Mouse (Mus musculus) stomach, postnatal 0 days (tissue): ENCODE data around the gene Ackr4. TPM values are rescaled to one million over a fixed set of nuclear protein-coding genes. Genes with fewer than 3 reads are reported as not detected.

Experiments used
- ATAC-seq: fragments of 200-750 bp; cut with Nextera tagmentation; 2 replicates; pipeline ENCODE4 v1.8.0; 2017; ENCODE audit not compliant: low FRiP score, low TSS enrichment
- DNase-seq: peaks from one replicate; pipeline ENCODE4 v3.0.0-alpha.2; 2016; ENCODE audit warnings: low spot score
- H3K27ac ChIP-seq: fragments of 300-500 bp; sonication (generic); replicated peaks from 2 replicates; pipeline ENCODE4 v1.5.1; 2014; ENCODE audit warnings: mild to moderate bottlenecking, control low read depth
- H3K27me3 ChIP-seq: fragments of 300-500 bp; sonication (generic); 2 replicates; pipeline ENCODE4 v1.6.1; 2014; ENCODE audit warnings: low read length; ENCODE audit not compliant: control insufficient read depth, insufficient read depth
- H3K36me3 ChIP-seq: fragments of 300-500 bp; sonication (generic); 2 replicates; pipeline ENCODE4 v1.6.1; 2014; ENCODE audit warnings: low read length, mixed read lengths; ENCODE audit not compliant: control insufficient read depth, insufficient read depth
- H3K4me1 ChIP-seq: fragments of 300-500 bp; sonication (generic); replicated peaks from 2 replicates; pipeline ENCODE4 v1.6.1; 2014; ENCODE audit warnings: antibody characterized with exemption; ENCODE audit not compliant: control insufficient read depth, insufficient read depth
- H3K4me2 ChIP-seq: fragments of 300-500 bp; sonication (generic); replicated peaks from 2 replicates; pipeline ENCODE4 v1.6.1; 2014; ENCODE audit warnings: low read depth, mild to moderate bottlenecking, control low read depth, moderate library complexity
- H3K4me3 ChIP-seq: fragments of 300-500 bp; sonication (generic); 2 replicates; pipeline ENCODE4 v1.5.1; 2014; ENCODE audit warnings: low read depth, low read length, control low read depth
- H3K9ac ChIP-seq: fragments of 300-500 bp; sonication (generic); 2 replicates; pipeline ENCODE4 v1.6.1; 2014; ENCODE audit warnings: mild to moderate bottlenecking, low read length, control low read depth, mixed read lengths
- H3K9me3 ChIP-seq: fragments of 300-500 bp; sonication (generic); 2 replicates; pipeline ENCODE4 v1.6.1; 2016; ENCODE audit warnings: low read length; ENCODE audit not compliant: control insufficient read depth
- CTCF ChIP-seq: IDR thresholded peaks from 2 replicates; pipeline ENCODE4 v1.5.1; 2016; ENCODE audit warnings: antibody characterized with exemption, low read depth, mild to moderate bottlenecking, moderate library complexity
- EP300 ChIP-seq: optimal IDR thresholded peaks from 2 replicates; pipeline ENCODE3; 2016; ENCODE audit warnings: antibody characterized with exemption
- WGBS: fragments of 180-500 bp; shearing (Covaris S2); extraction: QIAGEN DNeasy Blood & Tissue Kit; methylation state at CpG from one replicate; pipeline ENCODE4 v1.1.7; 2014; 5-methylcytosine and 5-hydroxymethylcytosine counted together
- polyA plus RNA-seq: library from polyadenylated mRNA; unstranded; fragments of >200 nt; fragmentation: Nextera tagmentation; extraction: Ambion mirVana; gene quantifications from 2 replicates; pipeline ENCODE4 v1.2.1, GENCODE M21; 2015

Gene Ackr4
- polyA plus RNA-seq, 1 experiment from 2014 or later: 3.6 TPM

DNA sequence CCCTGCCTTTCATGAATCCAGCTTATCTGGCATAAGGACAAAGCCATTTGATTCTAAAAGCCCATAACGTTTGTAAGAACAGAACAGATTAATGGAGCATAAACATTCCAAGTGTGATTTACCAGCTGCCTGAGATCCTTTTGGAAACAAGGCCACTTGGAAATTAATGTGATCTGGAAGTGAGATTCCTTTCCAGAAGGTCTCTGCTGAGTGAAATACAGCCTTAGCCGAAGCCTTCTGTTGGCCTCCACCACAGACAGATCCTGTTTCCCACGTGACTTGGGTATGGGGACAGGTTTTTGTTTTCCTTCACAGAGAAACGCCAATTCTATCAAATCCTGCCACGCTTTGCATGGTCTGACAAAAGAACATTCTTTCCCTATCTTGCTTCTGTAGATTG is 3.1 kb downstream of the Ackr4 start:
- Histone ChIP-seq H3K36me3 (no peaks in the 10 kb centered on the region), H3K4me1 (0 out of 2 replicates have a peak, but pooled peaks cover 2% of the 10 kb centered on the region), H3K27ac (no peak overlapping the region), H3K27me3 (no peaks in the 10 kb centered on the region), H3K4me2 (no peak overlapping the region), H3K4me3 (no peak overlapping the region), H3K9ac (no peak overlapping the region), H3K9me3 (no peaks in the 10 kb centered on the region)
- 18% methylated on average over 5 of the region's 5 CpGs for WGBS
- no peak for DNase-seq
- TF ChIP-seq CTCF: no peak
- no peak for TF ChIP-seq EP300
- no peak for ATAC-seq

DNA sequence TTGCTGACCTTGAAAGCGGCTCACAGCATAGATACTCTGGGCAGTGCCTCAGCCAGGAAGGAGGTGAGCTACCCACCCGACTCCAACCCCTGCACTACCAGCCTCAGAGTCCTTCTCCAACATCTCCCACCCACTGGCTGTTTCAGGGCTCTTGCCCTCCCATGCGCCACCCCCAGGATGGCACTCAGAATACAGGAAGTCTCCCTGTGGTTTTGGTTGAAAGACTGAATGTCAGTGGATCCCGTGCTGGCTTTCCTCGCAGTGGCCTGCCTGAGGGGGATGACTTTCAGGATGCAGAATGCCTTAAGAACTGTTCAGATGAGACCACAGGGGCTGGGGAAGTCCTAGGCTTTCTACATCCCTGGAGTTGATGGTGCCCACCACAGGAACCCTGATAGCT is 3.6 kb downstream of the Ackr4 start:
- Histone ChIP-seq H3K27me3 (no peaks in the 10 kb centered on the region), H3K9ac (no peak overlapping the region), H3K9me3 (no peaks in the 10 kb centered on the region), H3K27ac (no peak overlapping the region), H3K4me3 (no peak overlapping the region), H3K36me3 (no peaks in the 10 kb centered on the region), H3K4me1 (0 out of 2 replicates have a peak, but pooled peaks cover 2% of the 10 kb centered on the region), H3K4me2 (no peak overlapping the region)
- ATAC-seq (no peak), DNase-seq (no peak)
- no peak for TF ChIP-seq EP300
- peak; percentile 37 for TF ChIP-seq CTCF
- 73% methylated on average over 5 of the region's 5 CpGs for WGBS

DNA sequence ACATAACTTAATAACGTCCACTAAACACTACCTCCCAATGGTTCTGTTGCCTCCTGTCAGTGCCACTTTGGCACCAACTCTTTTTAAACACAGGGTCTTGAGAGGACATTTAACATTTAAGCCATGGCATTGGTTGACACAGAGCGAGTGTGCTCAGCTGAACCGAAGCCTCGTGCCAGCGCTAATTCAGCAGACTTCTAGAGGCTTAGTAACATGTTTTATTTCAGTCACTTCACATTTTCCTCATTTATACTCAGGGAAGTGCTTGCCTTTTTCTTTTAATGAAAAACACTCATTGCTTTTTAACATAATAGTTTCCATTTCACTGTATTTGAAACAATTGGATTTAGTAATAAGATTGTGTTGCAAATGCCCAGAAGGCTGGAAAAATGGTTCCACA is 17.6 kb downstream of the Ackr4 start:
- WGBS: 76% methylated on average over 5 of the region's 5 CpGs
- H3K27me3 ChIP-seq: no peaks in the 10 kb centered on the region
- H3K36me3 ChIP-seq: no peaks in the 10 kb centered on the region
- H3K9ac ChIP-seq: no peak overlapping the region
- no peak overlapping the region for H3K4me3 ChIP-seq
- ATAC-seq: no peak
- no peaks in the 10 kb centered on the region for H3K4me1 ChIP-seq
- no peak overlapping the region for H3K27ac ChIP-seq
- H3K4me2 ChIP-seq: no peak overlapping the region
- no peaks in the 10 kb centered on the region for H3K9me3 ChIP-seq
- DNase-seq: no peak
- TF ChIP-seq CTCF (no peak), EP300 (no peak)

- H3K27me3 ChIP-seq: no peaks in the 10 kb centered on the region
- WGBS: 72% methylated on average over 2 of the region's 2 CpGs
- H3K36me3 ChIP-seq: no peaks in the 10 kb centered on the region
- TF ChIP-seq EP300 (no peak), CTCF (no peak)
- H3K9ac ChIP-seq: no peak overlapping the region
- no peak for DNase-seq
- no peak for ATAC-seq
- no peak overlapping the region for H3K4me2 ChIP-seq
- H3K4me1 ChIP-seq: no peaks in the 10 kb centered on the region
- no peak overlapping the region for H3K27ac ChIP-seq
- H3K9me3 ChIP-seq: no peaks in the 10 kb centered on the region
- H3K4me3 ChIP-seq: no peak overlapping the region
These were observed 18.1 kb downstream of the Ackr4 start for GRCm38 (mm10) chr9:104108571-104109143.

DNA sequence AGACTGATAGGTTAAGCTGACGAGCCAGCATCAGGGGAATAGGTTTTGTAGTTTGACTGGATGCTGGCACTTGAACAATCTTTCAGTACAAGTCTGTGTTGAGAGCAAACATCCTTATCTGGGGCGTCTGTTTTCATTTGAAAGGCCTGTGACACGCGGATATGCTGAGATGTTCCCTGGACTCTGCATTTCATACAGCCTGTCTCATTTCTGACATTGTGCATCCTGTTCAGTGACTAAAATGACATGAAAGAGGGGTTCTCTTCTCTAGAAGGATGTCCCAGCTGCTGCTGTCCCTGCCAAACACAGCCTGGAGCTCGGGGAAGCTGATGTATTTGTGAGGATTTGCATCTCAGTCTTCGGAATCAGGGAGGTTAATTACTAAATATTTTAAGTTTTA is 19.3 kb downstream of the Ackr4 start:
- Histone ChIP-seq H3K9me3 (no peaks in the 10 kb centered on the region), H3K27me3 (no peaks in the 10 kb centered on the region), H3K4me1 (no peaks in the 10 kb centered on the region), H3K27ac (no peak overlapping the region), H3K4me2 (no peak overlapping the region), H3K4me3 (no peak overlapping the region), H3K9ac (no peak overlapping the region), H3K36me3 (no peaks in the 10 kb centered on the region)
- DNase-seq (no peak), ATAC-seq (no peak)
- 42% methylated on average over 6 of the region's 6 CpGs for WGBS
- TF ChIP-seq EP300 (no peak), CTCF (no peak)

- no peak overlapping the region for H3K9ac ChIP-seq
- H3K4me2 ChIP-seq: no peak overlapping the region
- H3K27me3 ChIP-seq: no peaks in the 10 kb centered on the region
- 69% methylated on average over 9 of the region's 9 CpGs for WGBS
- ATAC-seq (no peak), DNase-seq (no peak)
- TF ChIP-seq CTCF (no peak), EP300 (no peak)
- H3K9me3 ChIP-seq: no peaks in the 10 kb centered on the region
- H3K4me1 ChIP-seq: no peaks in the 10 kb centered on the region
- no peak overlapping the region for H3K4me3 ChIP-seq
- no peak overlapping the region for H3K27ac ChIP-seq
- no peaks in the 10 kb centered on the region for H3K36me3 ChIP-seq
These were observed 19.8 kb downstream of the Ackr4 start for GRCm38 (mm10) chr9:104106930-104107329.
